Mouse (Mus musculus) G1E-ER4 (cell line): ENCODE results near the gene Rptor. TPM values are rescaled to one million over a fixed set of nuclear protein-coding genes. Genes with fewer than 3 reads are reported as not detected.

Source experiments
- GATA1 ChIP-seq: IDR thresholded peaks from one replicate; pipeline ENCODE4 v1.8.0; 2012; ENCODE audit warnings: low read length, inconsistent platforms
- polyA plus RNA-seq: library from polyadenylated mRNA; stranded (reverse); fragments of >175 nt; gene quantifications from 2 replicates; pipeline ENCODE4 v1.2.3, GENCODE M21; 2012

Gene Rptor
- polyA plus RNA-seq, 1 experiment = 69.4 TPM

DNA sequence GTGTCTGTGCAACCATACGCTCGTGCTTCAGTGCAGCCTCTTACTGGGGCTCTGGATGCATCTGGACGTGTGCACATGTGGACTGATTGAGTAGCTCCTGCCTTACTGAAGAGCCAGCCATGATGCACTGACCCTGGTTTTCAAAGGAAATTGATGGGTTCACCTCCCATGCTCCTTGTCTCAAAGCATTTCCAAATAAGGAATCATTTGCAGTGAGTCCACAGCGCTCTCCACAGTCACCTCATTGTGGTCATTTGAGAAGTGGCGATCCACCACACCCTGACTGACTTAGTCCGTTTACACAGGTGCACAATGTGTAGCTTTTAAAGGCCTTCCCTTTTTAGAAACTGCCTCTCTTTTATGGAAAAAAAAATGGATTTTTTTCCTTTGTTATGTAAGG lies 190.7 kb downstream of the Rptor start:
- TF ChIP-seq GATA1 = no peak

DNA sequence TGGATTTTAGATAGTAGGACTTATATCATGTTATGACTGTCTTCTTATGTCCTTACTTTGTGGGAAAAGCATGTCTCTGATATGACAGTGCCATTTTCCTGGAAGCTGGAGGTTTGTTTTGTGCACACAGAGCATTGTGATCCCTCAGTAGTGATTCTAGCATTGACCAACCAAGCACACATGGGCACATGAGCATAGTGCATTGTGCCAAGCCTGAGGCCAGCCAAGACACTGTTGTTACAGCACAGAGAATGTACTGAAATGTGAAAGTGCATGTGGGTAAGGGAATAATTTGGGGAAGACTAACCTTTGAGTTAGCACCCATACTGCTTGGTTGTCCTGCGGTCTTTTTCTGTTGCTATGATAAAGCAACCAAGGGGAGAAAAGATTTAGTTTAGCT lies 191.3 kb downstream of the Rptor start:
- TF ChIP-seq GATA1 = no peak

DNA sequence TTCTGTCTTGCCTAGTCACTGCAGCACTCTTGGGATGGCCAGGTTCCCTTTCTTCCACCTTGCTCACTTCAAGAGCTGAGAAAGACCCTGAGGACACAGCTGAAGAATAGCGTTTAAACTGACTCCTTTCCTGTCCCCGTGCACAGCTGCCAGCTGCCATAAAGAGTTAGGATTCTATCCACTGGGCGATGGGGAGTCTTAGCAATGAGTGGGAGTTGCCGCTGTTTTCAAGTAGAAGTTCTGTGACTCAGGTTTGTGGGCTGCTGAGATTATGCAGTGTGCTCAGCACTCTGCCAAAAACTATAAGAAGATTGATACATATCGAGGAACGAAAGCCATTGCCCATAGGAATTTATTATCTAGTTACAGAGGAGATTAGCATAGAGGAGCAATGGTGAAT lies 192.0 kb downstream of the Rptor start:
- no peak for TF ChIP-seq GATA1

DNA sequence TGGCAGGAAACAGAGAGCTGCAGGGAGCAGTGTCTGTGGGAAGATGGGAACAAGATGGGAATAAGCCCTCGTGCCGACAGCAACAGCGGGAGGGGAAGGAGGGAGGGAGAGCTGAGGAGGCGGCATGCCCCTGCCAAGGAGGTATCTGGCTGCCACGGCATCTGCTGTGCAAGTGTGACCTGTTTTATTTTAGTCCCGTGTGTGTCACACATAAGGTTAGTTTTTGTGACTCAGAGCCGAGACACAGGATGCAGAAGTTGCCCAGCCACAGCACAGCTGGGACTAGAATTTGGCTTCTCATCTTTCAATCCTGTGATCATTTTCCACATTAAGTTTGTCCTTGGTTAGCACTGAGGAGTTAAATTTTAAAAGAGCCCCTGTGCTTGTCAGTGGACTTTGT lies 193.7 kb downstream of the Rptor start:
- no peak for TF ChIP-seq GATA1

DNA sequence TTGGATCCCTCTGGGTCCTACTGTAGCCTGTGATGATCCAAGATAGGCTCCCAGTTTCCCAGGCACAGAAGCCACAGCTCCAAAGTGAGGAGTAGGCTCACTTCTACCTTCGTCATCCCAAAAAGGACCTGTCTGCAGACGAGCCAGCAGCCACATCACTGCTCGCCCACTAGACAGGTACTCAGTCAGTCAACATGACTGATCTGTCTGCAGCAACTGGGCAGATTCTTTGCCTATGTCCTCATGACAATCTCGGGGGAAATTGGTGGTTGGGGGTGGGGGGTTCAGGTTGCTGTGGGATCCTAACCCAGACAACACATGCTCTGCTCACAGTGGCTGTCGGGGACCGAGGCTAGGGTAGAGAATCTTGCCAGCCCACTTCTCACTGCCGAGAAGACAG lies 194.1 kb downstream of the Rptor start:
- TF ChIP-seq GATA1 = no peak

DNA sequence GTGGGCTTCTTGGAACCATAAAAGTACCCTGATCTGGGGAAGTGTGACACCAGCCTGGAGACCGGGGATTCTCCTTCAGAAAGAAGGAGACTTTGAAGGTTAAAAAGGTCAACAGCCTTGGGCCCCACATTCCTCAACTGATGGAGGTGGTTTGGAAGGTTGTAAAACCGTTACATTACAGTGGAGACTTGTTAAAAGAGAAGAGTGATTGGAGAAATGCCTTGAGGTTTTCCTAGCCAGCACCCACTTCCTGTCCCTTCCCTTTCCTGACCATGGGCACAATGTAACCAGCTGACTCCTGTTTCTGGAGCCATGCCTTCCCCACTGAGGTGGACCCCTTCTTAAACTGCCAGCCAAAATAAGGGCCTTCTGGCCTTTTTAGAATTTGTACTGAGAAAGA lies 196.8 kb downstream of the Rptor start:
- TF ChIP-seq GATA1 = no peak

DNA sequence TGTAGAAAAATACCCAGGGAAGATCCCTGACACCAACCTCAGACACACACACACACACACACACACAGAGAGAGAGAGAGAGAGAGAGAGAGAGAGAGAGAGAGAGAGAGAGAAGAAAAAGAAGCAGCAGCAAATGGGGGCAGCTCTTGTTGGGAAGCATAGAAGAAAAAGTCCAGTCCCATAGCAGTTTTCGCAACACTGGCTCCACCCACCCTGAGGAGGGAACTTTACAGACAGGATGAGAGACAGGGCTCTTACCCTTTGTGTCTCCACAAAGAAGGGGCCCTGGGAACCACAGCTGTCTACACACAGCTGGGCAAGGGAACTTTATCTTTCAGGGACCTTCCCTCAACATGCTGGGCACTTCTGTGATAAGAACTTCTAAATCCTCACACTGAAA lies 199.2 kb downstream of the Rptor start:
- TF ChIP-seq GATA1 = no peak

DNA sequence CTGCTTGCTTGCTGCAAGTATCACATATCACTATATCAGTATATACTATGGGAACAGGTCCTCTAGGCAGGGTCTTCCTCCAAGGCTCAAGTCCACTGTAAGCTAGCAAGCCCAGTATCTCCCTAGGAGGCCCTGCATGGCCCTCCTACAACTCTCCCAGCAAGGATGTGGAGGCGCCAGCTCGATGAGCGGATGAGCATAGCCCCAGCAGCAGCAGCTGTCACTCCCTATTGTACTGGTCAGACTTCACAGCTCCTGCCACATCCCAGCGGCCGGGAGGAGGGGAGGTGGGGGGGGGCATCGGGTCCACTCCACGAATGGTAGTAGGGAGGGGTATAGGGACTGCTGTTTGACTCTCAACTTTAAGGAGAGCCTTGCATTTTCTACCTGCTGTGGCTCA lies 200.2 kb downstream of the Rptor start:
- TF ChIP-seq GATA1 = no peak

DNA sequence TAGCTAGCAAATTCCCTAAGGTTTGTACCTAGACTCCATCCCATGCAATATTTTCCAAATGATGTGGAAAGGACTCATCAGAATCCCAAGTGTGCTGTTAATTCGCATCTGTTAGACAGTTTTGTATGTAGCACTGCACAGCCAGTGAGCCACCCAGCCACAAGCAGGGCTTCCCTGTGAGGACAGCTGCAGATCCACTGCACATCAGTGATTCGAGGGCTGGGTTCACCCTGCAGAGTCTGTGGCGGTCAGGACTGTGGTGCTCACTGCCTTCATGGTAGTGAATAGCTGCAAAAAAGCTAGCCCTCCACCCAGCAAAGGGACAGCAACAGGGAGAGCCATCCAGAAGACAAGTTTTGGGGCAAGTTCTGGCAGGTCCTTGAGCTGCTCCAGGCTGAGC lies 201.7 kb downstream of the Rptor start:
- TF ChIP-seq GATA1 = no peak

DNA sequence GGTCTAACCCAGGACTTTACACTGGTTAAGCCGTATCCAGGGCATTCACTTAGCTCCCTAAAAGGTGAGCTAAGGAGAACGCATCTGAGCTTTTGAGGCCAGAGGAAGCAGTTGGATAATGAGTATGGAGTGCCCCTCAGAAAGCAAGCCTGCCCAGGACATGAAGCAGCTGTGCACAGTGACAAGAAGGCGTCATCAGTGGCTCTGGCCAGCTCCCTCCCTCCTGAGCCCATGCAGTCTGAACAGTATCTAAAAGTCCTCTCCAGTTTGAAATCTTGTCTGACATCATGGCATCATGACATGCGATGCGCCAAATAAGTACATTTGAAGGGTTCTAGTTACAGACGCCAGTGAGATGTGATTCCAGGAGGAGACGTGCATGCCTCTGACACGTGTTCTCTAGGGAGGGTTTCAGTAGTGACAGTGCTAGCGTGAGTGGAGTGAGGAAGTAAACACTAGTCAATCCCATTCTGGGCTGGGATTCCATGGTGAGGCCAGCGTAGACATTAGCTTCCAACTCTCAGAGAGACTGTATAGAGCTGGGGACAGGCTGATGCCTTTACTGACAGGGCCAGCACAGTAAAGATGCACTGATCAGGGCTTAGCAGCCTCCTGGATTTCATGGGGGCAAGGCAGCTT lies 202.5 kb downstream of the Rptor start:
- no peak for TF ChIP-seq GATA1

DNA sequence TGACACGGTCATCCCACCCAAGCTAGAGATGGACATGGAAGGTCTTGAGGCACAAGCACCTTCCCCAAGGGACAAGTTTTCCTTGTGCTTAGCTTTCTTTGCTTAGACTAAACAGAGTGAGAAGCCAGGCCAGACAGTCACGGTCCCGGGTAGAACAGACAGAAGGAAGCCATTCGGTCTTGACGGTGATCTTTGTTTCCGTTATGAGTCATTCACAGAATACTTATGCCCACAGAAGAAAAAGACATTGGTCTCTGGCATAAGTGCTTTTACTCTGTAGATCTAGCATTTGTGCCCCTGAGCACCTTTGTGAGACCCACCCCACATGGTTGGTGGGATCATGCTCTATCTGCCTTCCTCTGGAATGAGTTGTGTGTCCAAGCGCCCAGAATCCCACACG lies 203.8 kb downstream of the Rptor start:
- no peak for TF ChIP-seq GATA1

DNA sequence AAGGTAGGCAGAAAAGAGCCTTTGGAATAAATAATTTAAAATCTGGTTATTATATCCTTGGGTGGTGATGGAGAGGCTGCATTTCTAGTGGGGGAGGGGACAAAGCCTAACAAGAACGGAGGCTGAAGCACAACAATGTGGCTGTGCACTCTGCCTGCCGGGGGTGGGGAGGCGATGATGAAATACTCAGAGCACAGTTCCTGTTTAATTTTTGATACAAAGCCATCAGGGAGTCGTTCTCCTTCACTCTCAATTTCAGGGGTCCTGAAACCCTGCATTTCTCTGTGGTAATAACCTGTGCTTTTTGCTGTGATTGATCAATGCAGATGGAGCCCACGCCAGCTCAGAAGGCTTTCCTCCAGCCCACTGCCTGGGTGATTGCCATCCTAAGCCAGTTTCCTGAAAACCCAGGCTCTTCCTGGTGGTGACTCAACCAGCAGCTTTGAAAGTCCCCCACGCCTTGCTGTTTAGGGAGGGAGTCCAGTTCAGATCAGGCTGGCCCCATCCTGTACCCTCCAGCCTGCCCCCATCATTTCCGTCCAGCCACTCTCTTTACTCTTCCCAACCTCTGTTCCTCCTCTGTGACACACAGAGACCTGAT lies 204.8 kb downstream of the Rptor start:
- no peak for TF ChIP-seq GATA1

DNA sequence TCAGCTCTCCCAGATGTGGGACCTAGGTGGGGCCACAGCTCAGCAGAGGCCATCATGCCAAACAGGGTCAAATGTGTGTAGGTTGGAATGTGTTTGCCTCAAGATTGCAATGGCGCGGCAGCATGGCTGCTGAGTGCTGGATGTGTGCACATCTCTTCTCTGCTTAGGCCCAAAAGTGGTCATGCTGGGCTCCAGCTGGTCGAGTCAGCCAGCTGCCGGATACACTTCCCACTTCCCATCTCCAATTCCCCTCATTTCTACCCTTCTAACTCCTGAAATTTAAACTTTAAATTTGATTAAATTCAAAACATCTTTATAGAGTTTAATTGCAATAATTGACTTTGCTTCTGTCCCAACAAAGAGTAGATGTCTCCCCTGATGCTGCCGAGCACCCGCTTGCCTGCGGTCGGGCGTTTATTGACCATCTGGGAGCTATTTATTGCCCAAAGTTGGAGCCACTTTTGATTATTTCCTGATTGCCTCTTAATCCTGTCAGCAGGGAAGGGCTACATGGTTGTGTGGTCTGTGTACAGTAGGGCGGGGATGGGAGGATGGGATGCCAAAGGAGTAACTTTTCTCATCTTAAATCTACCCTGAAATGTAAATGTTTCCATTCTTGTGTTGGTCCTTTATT lies 206.1 kb downstream of the Rptor start:
- TF ChIP-seq GATA1 = no peak

DNA sequence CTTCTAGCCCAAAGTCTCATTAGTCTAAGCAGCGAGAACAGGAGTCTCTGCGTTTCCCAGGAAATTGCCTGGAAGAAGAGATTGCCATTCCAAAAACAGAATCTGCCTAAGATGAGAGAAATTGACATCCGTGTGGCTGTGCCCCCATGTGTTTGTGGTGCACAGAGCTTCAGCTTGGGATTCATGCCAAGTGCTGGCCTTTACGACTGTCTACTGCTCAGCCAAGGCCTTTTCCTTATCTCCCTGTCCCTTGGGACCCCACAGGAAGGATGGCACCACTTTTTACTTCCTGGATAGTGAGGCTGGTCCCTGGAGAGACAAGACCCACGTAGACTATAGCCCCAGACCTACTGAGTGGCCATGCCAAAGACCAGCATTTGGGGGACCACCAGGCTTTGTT lies 206.6 kb downstream of the Rptor start:
- TF ChIP-seq GATA1 = no peak

DNA sequence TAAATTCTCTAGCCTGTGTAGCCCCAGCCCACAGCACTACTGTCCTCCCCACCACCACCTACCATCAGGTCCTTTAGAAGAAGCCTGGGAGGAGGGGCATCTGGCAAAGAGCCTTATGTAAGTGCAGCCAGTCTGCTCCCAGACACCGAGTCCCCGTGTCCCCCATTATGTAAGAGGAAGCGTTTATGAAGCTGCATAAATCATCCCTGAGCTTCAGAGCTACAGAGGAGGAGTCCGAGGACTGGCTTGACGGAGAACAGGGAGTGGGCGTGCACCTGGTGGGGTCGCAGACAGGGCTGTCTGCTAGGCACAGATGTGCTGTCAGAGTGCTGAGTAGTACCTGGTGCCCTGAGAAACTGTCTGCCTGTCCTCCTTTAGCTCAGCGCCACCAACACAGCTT lies 208.3 kb downstream of the Rptor start:
- no peak for TF ChIP-seq GATA1

DNA sequence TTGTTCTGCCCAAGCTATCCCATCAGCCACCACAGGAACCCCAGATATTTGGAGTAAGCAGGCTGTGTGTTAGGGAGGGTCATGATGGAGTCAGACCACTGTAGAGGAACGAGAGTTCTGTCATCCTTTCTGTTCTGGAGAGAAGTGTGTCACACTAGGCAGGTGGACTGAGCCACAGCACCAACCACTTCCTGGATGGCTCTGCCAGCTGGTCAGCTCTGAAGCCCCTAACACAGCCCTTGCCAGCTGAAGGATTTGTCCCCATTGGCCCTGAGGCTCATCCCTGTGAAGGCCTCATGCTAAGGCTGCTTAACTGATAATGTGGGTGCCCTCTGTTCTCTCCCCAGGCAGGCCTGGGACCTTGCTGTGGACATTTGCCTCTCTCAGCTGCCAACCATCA lies 208.9 kb downstream of the Rptor start:
- no peak for TF ChIP-seq GATA1

DNA sequence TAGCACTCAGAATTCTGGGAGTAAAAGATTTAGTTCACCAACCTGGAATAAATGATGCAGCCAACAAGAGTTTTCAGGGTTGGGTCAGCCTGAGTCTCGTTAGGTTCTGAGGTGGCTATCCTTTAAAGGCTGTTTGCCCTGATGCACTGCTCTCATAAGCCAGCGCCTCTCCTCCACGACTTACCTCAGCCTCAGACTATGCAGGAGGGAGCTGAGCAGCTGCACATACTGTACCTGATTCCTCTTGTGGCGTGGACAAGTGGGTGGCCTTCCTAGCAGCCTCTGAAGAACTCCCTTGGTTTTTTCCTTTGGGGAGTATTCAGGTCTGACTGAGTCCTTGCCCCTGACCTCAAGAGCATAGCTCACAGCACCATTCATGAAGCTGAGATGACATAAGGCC lies 209.4 kb downstream of the Rptor start:
- TF ChIP-seq GATA1 = no peak
